ENCODE assay signal across 9 mouse cellular contexts in genomic region chr11:118212636-118213112, GRCm38 (mm10). TPM values are rescaled to one million over a fixed set of nuclear protein-coding genes. Genes with fewer than 3 reads are reported as not detected.
DNase-seq lines count a peak whose midpoint lies in the region; ATAC-seq and TF ChIP-seq lines count a peak whose summit lies in the region.
"Had no signal": no experiment of that assay in that cellular context is flagged by ENCODE, and none has a peak within 500 bp of the region (broad histone marks: within the 10 kb centered on the region; RNA-seq: fewer than 3 reads in every experiment).

No protein-coding gene starts in this region.

- TF ChIP-seq CTCF in lung, postnatal 0 days (IDR thresholded peaks at IDR 0.05), result no peak

- no peak for ATAC-seq in hindbrain, embryonic 14.5 days (ENCODE audit: low FRiP score)
- peak; percentile 48 for ATAC-seq in common myeloid progenitor, adult 5-6 weeks (replicated peaks; ENCODE audit: low read depth, poor library complexity, severe bottlenecking)
- peak; percentile 44 for ATAC-seq in lung, postnatal 0 days
- ATAC-seq in activated CD4-positive, CD25-positive, alpha-beta regulatory T cell, adult 4 months, result no peak

- no peak for DNase-seq in hindbrain, embryonic 10.5 days (ENCODE audit: low spot score)
- DNase-seq in hindbrain, embryonic 14.5 days (ENCODE audit: low spot score), result no peak
- DNase-seq in 416B (ENCODE audit: low read depth), result peak; percentile 78
- DNase-seq in lung, postnatal 0 days (ENCODE audit: low spot score), result peak; percentile 59
- DNase-seq in testis, postnatal 10 days (ENCODE audit: low spot score), result no peak
- no peak for DNase-seq in heart, adult 8-10 months (ENCODE audit: low spot score)

- 67% methylated on average over 7 of the region's 7 CpGs for WGBS in hindbrain, embryonic 10.5 days
- WGBS in hindbrain, embryonic 14.5 days, result 58% methylated on average over 7 of the region's 7 CpGs
- 61% methylated on average over 7 of the region's 7 CpGs for WGBS in lung, postnatal 0 days

- TF ChIP-seq EP300 in lung, postnatal 0 days (IDR thresholded peaks at IDR 0.05), result no peak

- H3K9me3 ChIP-seq in hindbrain, embryonic 10.5 days, result no peaks in the 10 kb centered on the region
- no peaks in the 10 kb centered on the region for H3K9me3 ChIP-seq in hindbrain, embryonic 14.5 days (ENCODE audit: control insufficient read depth, low read length)
- no peaks in the 10 kb centered on the region for H3K9me3 ChIP-seq in lung, postnatal 0 days (ENCODE audit: low read length)
- H3K9me3 ChIP-seq: limb, embryonic 12.5 days had no signal

- no peak overlapping the region for H3K9ac ChIP-seq in hindbrain, embryonic 14.5 days
- no peak overlapping the region for H3K9ac ChIP-seq in lung, postnatal 0 days (replicated peaks; ENCODE audit: low read depth)
- H3K9ac ChIP-seq: limb, embryonic 12.5 days had no signal

- no peak overlapping the region for H3K4me3 ChIP-seq in hindbrain, embryonic 10.5 days
- H3K4me3 ChIP-seq in hindbrain, embryonic 14.5 days (replicated peaks; ENCODE audit: low read length), result no peak overlapping the region
- H3K4me3 ChIP-seq in lung, postnatal 0 days (ENCODE audit: low read depth, low read length), result no peak overlapping the region
- H3K4me3 ChIP-seq: limb, embryonic 12.5 days had no signal

- no peaks in the 10 kb centered on the region for H3K36me3 ChIP-seq in hindbrain, embryonic 10.5 days
- no peaks in the 10 kb centered on the region for H3K36me3 ChIP-seq in hindbrain, embryonic 14.5 days (replicated peaks; ENCODE audit: control insufficient read depth, insufficient read depth)
- H3K36me3 ChIP-seq in lung, postnatal 0 days (ENCODE audit: insufficient read depth, low read length), result no peaks in the 10 kb centered on the region
- H3K36me3 ChIP-seq: limb, embryonic 12.5 days had no signal

- H3K4me2 ChIP-seq in hindbrain, embryonic 14.5 days (replicated peaks), result no peak overlapping the region
- H3K4me2 ChIP-seq in lung, postnatal 0 days (replicated peaks; ENCODE audit: low read depth, low read length), result no peak overlapping the region
- H3K4me2 ChIP-seq: limb, embryonic 12.5 days had no signal

- peaks cover 55% of the 10 kb centered on the region for H3K4me1 ChIP-seq in hindbrain, embryonic 10.5 days (replicated peaks)
- H3K4me1 ChIP-seq in hindbrain, embryonic 14.5 days (replicated peaks; ENCODE audit: control insufficient read depth, insufficient read depth, low read length), result peaks cover 51% of the 10 kb centered on the region
- H3K4me1 ChIP-seq in lung, postnatal 0 days (ENCODE audit: insufficient read depth, low read depth, low read length), result peaks cover 28% of the 10 kb centered on the region

- H3K27me3 ChIP-seq in hindbrain, embryonic 10.5 days (ENCODE audit: insufficient read depth, poor library complexity, severe bottlenecking), result no peaks in the 10 kb centered on the region
- H3K27me3 ChIP-seq in hindbrain, embryonic 14.5 days (ENCODE audit: control insufficient read depth, insufficient read depth, low read length), result no peaks in the 10 kb centered on the region
- H3K27me3 ChIP-seq in lung, postnatal 0 days (replicated peaks; ENCODE audit: insufficient read depth, low read length), result no peaks in the 10 kb centered on the region
- H3K27me3 ChIP-seq: limb, embryonic 12.5 days had no signal

- H3K27ac ChIP-seq in hindbrain, embryonic 10.5 days, result peak overlapping the region; percentile 67
- H3K27ac ChIP-seq in hindbrain, embryonic 14.5 days, result no peak overlapping the region
- H3K27ac ChIP-seq in lung, postnatal 0 days (ENCODE audit: low read length), result 0 out of 2 replicates have a peak overlapping the region, but pooled peaks have one; percentile 43

RNA-seq across cellular contexts. Expression of gene Cyth1, which starts 35.7 kb away (rescaled TPM):
- 13.9 and 23.0 TPM in 2 replicates for polyA plus RNA-seq in hindbrain, embryonic 10.5 days (2016; fragmentation: Nextera tagmentation; extraction: Ambion mirVana)
- polyA plus RNA-seq in hindbrain, embryonic 14.5 days (2014; fragmentation: Nextera tagmentation; extraction: Ambion mirVana), result 18.1 and 18.7 TPM in 2 replicates
- 35.6 and 37.5 TPM in 2 replicates for total RNA-seq in common myeloid progenitor, adult 5-6 weeks (2017)
- 19.4 and 19.5 TPM in 2 replicates for polyA plus RNA-seq in lung, postnatal 0 days (2015; fragmentation: Nextera tagmentation; extraction: Ambion mirVana)
- polyA plus RNA-seq in activated CD4-positive, CD25-positive, alpha-beta regulatory T cell, adult 4 months (2017; shearing (Covaris generic)), result 10 to 100 TPM; 50.1 to 73.2 TPM
- 10 to 100 TPM; 34.5 to 56.9 (median 50.9) TPM for total RNA-seq in heart, adult 8-10 months (2022)

Comparison
In these comparisons a context has a peak if more than half of its experiments do, and no peak if none do; other contexts are left out.
1. DNase-seq: peak in 416B (single experiment) and lung, postnatal 0 days (single experiment); none in hindbrain, embryonic 10.5 days (single experiment), hindbrain, embryonic 14.5 days (single experiment), testis, postnatal 10 days (single experiment) and heart, adult 8-10 months (single experiment).
2. ATAC-seq: peak in common myeloid progenitor, adult 5-6 weeks (single experiment) and lung, postnatal 0 days (single experiment); none in hindbrain, embryonic 14.5 days (single experiment) and activated CD4-positive, CD25-positive, alpha-beta regulatory T cell, adult 4 months (single experiment).